Mouse (Mus musculus) thymus, postnatal 36 days (tissue): ENCODE results near the gene Cir1.
A peak's percentile ranks its signal among the peaks of the same experiment; 100 is the strongest.

Source experiments
- DNase-seq, 2 experiments: peaks; one replicate each; pipeline ENCODE4 v3.0.0; 2022; ENCODE audit warnings: mixed read lengths in 2 of 2

Cir1 gene

GRCm38 (mm10) chr2:73312152-73313116, at the start of gene Cir1, which contains the start of gene Scrn3:
TSS of gene Cir1 (minus strand) at chr2:73312701.
TSS of gene Scrn3 (plus strand) at chr2:73312601.
- DNase-seq: peak; percentile 92 to 97

GRCm38 (mm10) chr2:73360536-73360935, 48.0 kb upstream of the Cir1 start:
- DNase-seq: no peak

- DNase-seq: no peak
These were observed 47.4 kb upstream of the Cir1 start for GRCm38 (mm10) chr2:73359941-73360340.

GRCm38 (mm10) chr2:73357004-73357403, 44.5 kb upstream of the Cir1 start:
- no peak for DNase-seq

- DNase-seq: no peak
These were observed 39.5 kb upstream of the Cir1 start for GRCm38 (mm10) chr2:73351927-73352374.

GRCm38 (mm10) chr2:73351496-73351895, 39.0 kb upstream of the Cir1 start:
- DNase-seq: no peak

- no peak for DNase-seq
These were observed 35.7 kb upstream of the Cir1 start for GRCm38 (mm10) chr2:73348221-73348620.

- DNase-seq: no peak
These were observed 35.3 kb upstream of the Cir1 start for GRCm38 (mm10) chr2:73347766-73348165.

- DNase-seq: no peak
These were observed 34.6 kb upstream of the Cir1 start for GRCm38 (mm10) chr2:73347136-73347535.

- DNase-seq: no peak
These were observed 34.0 kb upstream of the Cir1 start for GRCm38 (mm10) chr2:73346345-73347086.

GRCm38 (mm10) chr2:73345204-73345603, 32.7 kb upstream of the Cir1 start:
- DNase-seq: no peak

- DNase-seq: no peak
These were observed 31.2 kb upstream of the Cir1 start for GRCm38 (mm10) chr2:73343701-73344100.

GRCm38 (mm10) chr2:73338415-73338814, 25.9 kb upstream of the Cir1 start:
- no peak for DNase-seq

GRCm38 (mm10) chr2:73335949-73336348, 23.4 kb upstream of the Cir1 start:
- DNase-seq: no peak

- no peak for DNase-seq
These were observed 13.4 kb upstream of the Cir1 start for GRCm38 (mm10) chr2:73325871-73326270.

GRCm38 (mm10) chr2:73322991-73323390, 10.5 kb upstream of the Cir1 start:
- DNase-seq: no peak

GRCm38 (mm10) chr2:73319218-73319617, 6.7 kb upstream of the Cir1 start:
- DNase-seq: no peak

- no peak for DNase-seq
These were observed 4.9 kb upstream of the Cir1 start for GRCm38 (mm10) chr2:73317426-73317825.

- no peak for DNase-seq
These were observed 1.8 kb upstream of the Cir1 start for GRCm38 (mm10) chr2:73314311-73314710.

GRCm38 (mm10) chr2:73313117-73313501, 608 bp upstream of the Cir1 start:
- DNase-seq: peak; percentile 15 to 23

GRCm38 (mm10) chr2:73306006-73306405, 6.5 kb downstream of the Cir1 start:
- no peak for DNase-seq

GRCm38 (mm10) chr2:73304506-73304905, 8.0 kb downstream of the Cir1 start:
- DNase-seq: no peak

GRCm38 (mm10) chr2:73302722-73303121, 9.8 kb downstream of the Cir1 start:
- DNase-seq: no peak

- DNase-seq: no peak
These were observed 10.5 kb downstream of the Cir1 start for GRCm38 (mm10) chr2:73301979-73302378.
